17 mouse cellular contexts compared by ENCODE assay signal in genomic region chr10:126748696-126749466, GRCm38 (mm10).
DNase-seq lines count a peak whose midpoint lies in the region; ATAC-seq and TF ChIP-seq lines count a peak whose summit lies in the region.
"Had no signal": no experiment of that assay in that cellular context is flagged by ENCODE, and none has a peak within 500 bp of the region (broad histone marks: within the 10 kb centered on the region; RNA-seq: fewer than 3 reads in every experiment).

No protein-coding gene starts in this region.

- H3K9ac ChIP-seq in kidney, embryonic 14.5 days (ENCODE audit: low read depth, low read length): no peak overlapping the region
- H3K9ac ChIP-seq in hindbrain, embryonic 12.5 days: 0 out of 2 replicates have a peak overlapping the region, but pooled peaks have one; percentile 0
- no peak overlapping the region for H3K9ac ChIP-seq in intestine, postnatal 0 days (ENCODE audit: low read depth, low read length)
- H3K9ac ChIP-seq: heart, embryonic 13.5 days; limb, embryonic 15.5 days had no signal

- peaks cover 11% of the 10 kb centered on the region; the same call in 1 of the 2 replicates for H3K4me1 ChIP-seq in kidney, embryonic 14.5 days (ENCODE audit: control insufficient read depth, insufficient read depth, low read length)
- H3K4me1 ChIP-seq in hindbrain, embryonic 12.5 days: peaks cover 11% of the 10 kb centered on the region
- no peaks in the 10 kb centered on the region for H3K4me1 ChIP-seq in intestine, postnatal 0 days (replicated peaks; ENCODE audit: control insufficient read depth, insufficient read depth, low read length)
- H3K4me1 ChIP-seq: heart, embryonic 13.5 days; limb, embryonic 15.5 days had no signal

- no peak for TF ChIP-seq CTCF in brain, embryonic 14.5 days (IDR thresholded peaks at IDR 0.05; ENCODE audit: borderline replicate concordance, extremely low read depth, insufficient read depth, insufficient read length)
- no peak for TF ChIP-seq CTCF in intestine, postnatal 0 days (IDR thresholded peaks at IDR 0.05; ENCODE audit: low read depth)

- H3K27ac ChIP-seq in kidney, embryonic 14.5 days (ENCODE audit: low read depth, low read length): no peak overlapping the region
- peak overlapping the region; percentile 0; the same call in 1 of the 2 replicates for H3K27ac ChIP-seq in hindbrain, embryonic 12.5 days
- H3K27ac ChIP-seq in intestine, postnatal 0 days (ENCODE audit: low read depth, low read length): no peak overlapping the region
- H3K27ac ChIP-seq: heart, embryonic 13.5 days; limb, embryonic 15.5 days had no signal

- 26% methylated on average over 17 of the region's 17 CpGs for WGBS in kidney, embryonic 14.5 days
- 34% methylated on average over 17 of the region's 17 CpGs for WGBS in hindbrain, embryonic 12.5 days
- 57% methylated on average over 17 of the region's 17 CpGs for WGBS in intestine, postnatal 0 days

- H3K27me3 ChIP-seq in kidney, embryonic 14.5 days (ENCODE audit: control insufficient read depth, insufficient read depth, low read length): no peaks in the 10 kb centered on the region
- H3K27me3 ChIP-seq in hindbrain, embryonic 12.5 days: no peaks in the 10 kb centered on the region
- H3K27me3 ChIP-seq in intestine, postnatal 0 days (replicated peaks; ENCODE audit: control insufficient read depth, insufficient read depth, low read length): no peaks in the 10 kb centered on the region
- H3K27me3 ChIP-seq: heart, embryonic 13.5 days; limb, embryonic 15.5 days had no signal

- TF ChIP-seq POLR2A in brain, embryonic 14.5 days (IDR thresholded peaks at IDR 0.05; ENCODE audit: borderline replicate concordance, extremely low read depth, insufficient read depth, insufficient read length, poor library complexity, severe bottlenecking): no peak

- no peak overlapping the region for H3K4me2 ChIP-seq in kidney, embryonic 14.5 days (replicated peaks; ENCODE audit: low read depth, low read length)
- H3K4me2 ChIP-seq in hindbrain, embryonic 12.5 days (replicated peaks): peak overlapping the region; percentile 25
- H3K4me2 ChIP-seq in intestine, postnatal 0 days (replicated peaks; ENCODE audit: low read depth): no peak overlapping the region
- H3K4me2 ChIP-seq: heart, embryonic 13.5 days; limb, embryonic 15.5 days had no signal

- peak; percentile 62; the same call in 1 of the 2 replicates for ATAC-seq in kidney, embryonic 14.5 days (ENCODE audit: low FRiP score, low TSS enrichment)
- ATAC-seq in hindbrain, embryonic 12.5 days (ENCODE audit: low FRiP score): peak; percentile 68
- ATAC-seq in intestine, postnatal 0 days: no peak

- no peaks in the 10 kb centered on the region for H3K9me3 ChIP-seq in kidney, embryonic 14.5 days (ENCODE audit: control insufficient read depth, low read length)
- no peaks in the 10 kb centered on the region for H3K9me3 ChIP-seq in hindbrain, embryonic 12.5 days (replicated peaks)
- H3K9me3 ChIP-seq in intestine, postnatal 0 days (ENCODE audit: control insufficient read depth): no peaks in the 10 kb centered on the region
- H3K9me3 ChIP-seq: heart, embryonic 13.5 days; limb, embryonic 15.5 days had no signal

- no peaks in the 10 kb centered on the region for H3K36me3 ChIP-seq in kidney, embryonic 14.5 days (ENCODE audit: control insufficient read depth, insufficient read depth, low read length)
- no peaks in the 10 kb centered on the region for H3K36me3 ChIP-seq in hindbrain, embryonic 12.5 days
- H3K36me3 ChIP-seq in intestine, postnatal 0 days (ENCODE audit: control insufficient read depth, insufficient read depth): no peaks in the 10 kb centered on the region
- H3K36me3 ChIP-seq: heart, embryonic 13.5 days; limb, embryonic 15.5 days had no signal

- no peak overlapping the region for H3K4me3 ChIP-seq in kidney, embryonic 14.5 days (ENCODE audit: low read length)
- no peak overlapping the region for H3K4me3 ChIP-seq in hindbrain, embryonic 12.5 days
- H3K4me3 ChIP-seq in intestine, postnatal 0 days (ENCODE audit: low read depth, low read length): no peak overlapping the region
- H3K4me3 ChIP-seq: heart, embryonic 13.5 days; limb, embryonic 15.5 days had no signal

- no peak for DNase-seq in kidney, postnatal 10 days
- DNase-seq in brain, embryonic 14.5 days (ENCODE audit: low read depth): peak; percentile 37
- DNase-seq in neural tube, embryonic 10.5 days (ENCODE audit: extremely low spot score, low spot score): peak; percentile 30
- DNase-seq in ovary, postnatal 14 days (ENCODE audit: low spot score): no peak
- DNase-seq in spleen, postnatal 4 days (ENCODE audit: low spot score in 2 of 2): no peak
- DNase-seq: cerebellum, adult 11-12 months; heart, postnatal 4 days; kidney, adult 2 months; lung, adult 2 months; right cerebral cortex, adult 18-20 months; spleen, adult 18-20 months; thymus, postnatal 14 days had no signal

Comparison
In these comparisons a context has a peak if more than half of its experiments do, and no peak if none do; other contexts are left out.
1. DNase-seq: peak in brain, embryonic 14.5 days (single experiment) and neural tube, embryonic 10.5 days (single experiment); none in kidney, postnatal 10 days (single experiment), ovary, postnatal 14 days (single experiment) and spleen, postnatal 4 days (0 of 2).